Mouse (Mus musculus): Measurements from ENCODE around the gene Iqgap3.

GRCm38 (mm10) chr3:88125195-88125594 lies 43.4 kb downstream of the Iqgap3 start:
- TF ChIP-seq POLR2A (IDR thresholded peaks at IDR 0.05; ENCODE audit: low read depth, low read length) = no peak
- no peak for TF ChIP-seq CTCF (IDR thresholded peaks at IDR 0.05; ENCODE audit: borderline replicate concordance, insufficient read depth, low read length)

Measured in embryonic fibroblast, embryonic 13.5 days (primary cell).